Mouse (Mus musculus): ENCODE data around the gene Arhgap24.
"Not testable (repeated sequence)": the region's sequence is repeated elsewhere in the genome, so short reads cannot be mapped to it uniquely, and the experiment has no call there.

Gene Arhgap24

DNA sequence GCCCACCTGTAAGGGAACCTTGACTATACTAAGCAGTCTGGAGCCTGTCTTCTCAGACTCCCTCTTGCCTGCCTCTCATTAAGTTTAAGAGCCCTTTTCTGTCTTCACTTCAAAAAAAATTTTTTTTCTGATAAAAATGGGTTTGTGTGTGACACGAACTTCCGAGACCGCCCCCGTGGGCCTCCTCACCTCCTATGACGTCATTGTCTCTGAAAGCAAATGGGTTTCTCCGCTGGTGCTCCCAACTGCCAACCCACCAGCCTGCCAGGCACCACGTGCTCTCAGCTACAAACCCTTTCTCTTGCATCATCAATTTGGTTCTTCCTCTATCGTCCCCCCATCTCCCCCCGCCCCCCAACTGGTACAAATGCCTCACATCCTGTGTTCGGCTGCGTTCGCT is 422.9 kb downstream of the Arhgap24 start:
- DNase-seq = no peak

DNA sequence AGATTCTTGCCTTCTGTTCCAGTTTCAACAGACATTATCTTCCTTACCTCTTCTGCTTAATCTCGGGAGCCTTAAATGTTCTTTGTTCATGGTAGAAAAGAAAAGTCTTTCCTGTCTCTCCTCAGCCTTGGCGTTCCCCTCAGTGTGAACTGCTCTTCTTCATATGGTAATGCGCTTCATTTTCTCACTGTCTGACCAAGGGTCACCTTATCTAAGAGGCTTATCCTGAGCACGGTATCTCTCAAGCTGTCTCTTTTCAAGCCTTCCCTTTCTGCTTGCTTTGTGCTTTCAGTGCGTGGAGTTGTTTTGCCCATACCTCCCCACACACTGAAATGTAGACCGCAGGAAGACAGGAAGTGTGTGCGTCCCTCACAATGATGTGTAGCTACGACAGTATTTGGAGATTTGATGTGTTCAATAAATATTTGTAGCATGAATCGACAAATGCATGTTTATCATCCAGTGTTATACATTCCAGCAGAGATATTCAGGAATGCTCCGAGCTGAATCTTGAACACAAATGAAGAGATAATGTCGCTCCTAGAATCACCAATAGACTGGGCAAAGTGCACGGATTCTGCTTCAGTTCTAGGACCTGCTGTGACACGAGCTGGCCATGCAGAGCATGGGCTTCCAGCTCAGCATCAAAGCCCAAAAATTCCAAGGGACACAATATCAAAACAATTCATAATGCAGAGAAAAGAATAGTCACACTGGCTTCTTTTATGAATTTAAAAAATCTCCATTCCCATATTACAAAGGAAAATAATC is 424.4 kb downstream of the Arhgap24 start:
- no peak for DNase-seq

DNA sequence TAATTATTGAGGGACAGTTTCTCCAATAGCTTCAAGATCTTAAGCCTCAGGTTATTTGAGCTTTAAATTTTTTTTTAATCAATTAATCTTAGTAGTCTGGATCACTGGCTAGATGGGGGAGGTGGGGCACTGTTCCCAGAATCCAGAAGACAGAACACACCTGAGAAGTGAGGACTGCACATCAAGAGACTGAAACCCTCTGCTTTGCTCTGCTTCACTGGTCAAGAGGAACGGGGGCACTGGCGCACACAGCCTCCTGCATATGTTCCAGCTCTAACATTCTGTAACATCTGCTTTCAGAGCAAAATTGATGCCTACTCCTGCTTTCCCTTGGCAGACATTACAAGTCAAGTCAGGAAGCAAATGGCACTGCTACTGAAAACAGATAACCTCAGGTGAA is 439.0 kb downstream of the Arhgap24 start:
- no peak for DNase-seq

DNA sequence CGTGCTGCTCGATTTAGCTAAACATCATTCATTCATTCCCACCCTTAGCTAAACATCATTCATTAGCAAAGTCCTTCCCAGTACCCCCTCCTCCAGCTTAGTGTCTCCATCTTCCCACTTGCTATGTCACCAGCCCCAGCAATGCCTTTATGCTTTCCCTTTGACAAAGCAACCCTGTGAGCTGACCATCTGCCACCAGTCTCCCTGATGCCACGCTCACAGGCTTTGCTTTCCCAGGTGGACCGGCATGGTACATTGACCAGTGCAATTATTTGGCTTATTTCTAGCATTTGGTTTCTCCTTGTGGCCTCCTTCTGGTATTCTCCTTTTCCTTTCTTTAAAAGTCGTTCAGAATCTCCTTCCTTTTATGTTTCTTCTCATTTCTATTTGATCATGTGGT is 445.6 kb downstream of the Arhgap24 start:
- no peak for DNase-seq

DNA sequence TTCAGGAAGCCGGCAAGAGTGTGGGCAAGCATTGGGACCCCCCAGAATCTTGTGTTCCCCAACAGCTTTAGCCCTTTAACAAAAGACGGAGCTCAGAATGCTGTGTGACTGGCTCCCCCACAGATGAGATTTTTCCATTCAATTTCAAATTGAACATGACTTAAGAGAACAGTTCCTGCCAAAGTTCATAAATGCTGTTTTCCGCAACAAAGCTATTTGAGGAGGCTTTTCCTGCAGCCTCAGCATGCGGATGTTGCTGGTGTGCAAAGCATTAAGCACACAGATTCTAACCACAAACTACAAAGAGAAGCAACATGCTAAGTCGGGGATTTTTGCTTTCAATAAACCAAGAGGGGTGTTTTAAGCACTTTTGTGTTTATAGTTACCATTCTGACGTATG is 449.0 kb downstream of the Arhgap24 start:
- DNase-seq = no peak

DNA sequence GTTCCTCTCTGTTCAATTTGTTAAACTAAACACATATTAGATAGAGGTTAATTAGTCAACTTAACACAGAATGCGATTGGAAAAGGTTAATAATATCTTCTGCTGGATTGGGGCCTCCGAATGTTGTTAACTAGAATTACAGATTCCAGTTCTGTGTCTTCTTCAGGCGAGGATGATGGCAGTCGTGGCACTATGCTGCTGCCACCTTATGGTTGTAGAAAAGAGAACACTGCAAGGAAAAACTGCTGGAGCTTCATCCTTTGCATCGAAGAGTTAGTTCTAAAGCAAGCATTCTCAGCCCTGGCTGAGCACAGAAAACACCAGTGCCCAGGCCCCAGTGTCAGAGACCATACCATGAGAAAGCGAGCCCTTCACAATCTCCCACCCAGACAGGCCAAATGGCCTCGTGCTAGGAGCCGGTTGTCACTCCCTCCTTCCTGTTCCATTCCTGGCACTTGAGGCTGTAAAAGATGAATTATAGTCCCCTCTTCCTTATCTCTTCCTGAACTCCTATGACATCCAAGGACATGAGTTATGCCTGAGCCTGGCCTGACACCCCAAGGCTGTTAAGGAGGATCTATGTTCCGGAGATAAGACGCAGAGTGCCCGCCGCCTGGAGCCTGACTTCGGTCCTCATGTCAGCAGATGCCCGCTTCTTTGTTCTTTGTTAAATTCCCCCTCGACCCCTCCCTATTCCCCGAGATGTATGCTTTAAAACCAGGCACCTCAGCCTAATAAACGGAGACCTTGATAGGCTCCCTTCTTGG is 462.9 kb downstream of the Arhgap24 start:
- not testable (repeated sequence) for DNase-seq

DNA sequence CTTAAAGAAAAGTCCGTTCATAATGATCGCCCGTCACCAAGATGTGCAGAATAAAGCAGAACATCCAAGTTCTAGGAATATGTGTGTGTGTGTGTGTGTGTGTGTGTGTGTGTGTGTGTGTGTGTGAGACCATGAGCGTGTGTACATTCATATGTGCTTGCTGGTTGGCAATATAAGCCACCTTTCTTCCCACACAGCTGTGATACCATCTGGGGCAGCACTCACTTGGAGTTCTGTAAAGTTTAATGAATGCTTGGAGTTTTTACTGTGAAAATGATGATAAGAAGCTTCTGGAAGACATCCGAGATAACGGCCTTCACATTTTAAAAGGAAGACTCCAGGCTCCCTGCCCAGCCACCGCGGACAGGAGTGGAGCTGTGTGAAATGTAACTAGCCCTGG is 465.4 kb downstream of the Arhgap24 start:
- no peak for DNase-seq

DNA sequence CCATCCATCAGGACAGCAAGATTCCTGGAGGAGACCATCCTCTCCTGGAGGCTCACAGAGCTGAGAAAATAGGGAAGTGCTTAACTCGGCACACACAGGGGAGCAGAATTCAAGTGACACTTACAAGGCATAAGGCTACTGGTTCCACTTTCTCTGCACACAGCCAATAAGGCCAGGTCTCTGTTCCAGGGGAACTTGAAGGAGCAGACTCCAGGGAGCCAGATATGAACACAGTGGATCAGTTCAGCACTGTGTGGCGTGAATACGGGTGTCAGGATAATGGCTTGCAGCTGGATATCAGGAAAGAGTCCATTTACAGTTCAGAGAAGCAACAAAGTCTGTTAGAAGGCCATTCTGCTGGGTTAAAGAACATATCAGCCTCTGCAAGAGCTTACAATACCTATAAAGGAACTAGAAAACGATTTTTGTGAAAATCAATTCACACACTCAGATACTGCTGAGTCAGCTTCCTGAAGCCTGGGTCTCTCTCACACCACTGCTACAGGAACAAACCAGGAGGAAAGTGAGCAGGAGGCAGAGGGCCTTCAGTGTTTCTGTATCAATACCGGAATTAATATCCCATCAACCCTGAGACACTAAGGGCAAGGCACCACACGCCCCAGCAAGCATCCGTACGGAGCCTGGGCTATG is 466.0 kb downstream of the Arhgap24 start:
- DNase-seq = no peak
